Mouse (Mus musculus) neural tube, embryonic 11.5 days (tissue): ENCODE measurements around the gene Tmem9b. TPM values are rescaled to one million over a fixed set of nuclear protein-coding genes. Genes with fewer than 3 reads are reported as not detected.
A peak's percentile ranks its signal among the peaks of the same experiment; 100 is the strongest.

ENCODE experiments used
- ATAC-seq: fragments of 200-750 bp; cut with Nextera tagmentation; 2 replicates; pipeline ENCODE4 v1.8.0; 2017; ENCODE audit warnings: moderate number of reproducible peaks, mild to moderate bottlenecking, moderate TSS enrichment, moderate library complexity; ENCODE audit not compliant: insufficient read depth, low FRiP score, low TSS enrichment
- DNase-seq: peaks from one replicate; pipeline ENCODE4 v3.0.0-alpha.2; 2015; ENCODE audit warnings: low spot score
- H3K27ac ChIP-seq: fragments of 300-500 bp; sonication (generic); 2 replicates; pipeline ENCODE4 v1.5.1; 2014; ENCODE audit warnings: low read depth, mild to moderate bottlenecking, low read length
- H3K27me3 ChIP-seq: fragments of 300-500 bp; sonication (generic); 2 replicates; pipeline ENCODE4 v1.6.1; 2014; ENCODE audit warnings: mild to moderate bottlenecking, low read length, mixed read lengths; ENCODE audit not compliant: control insufficient read depth, insufficient read depth
- H3K36me3 ChIP-seq: fragments of 300-500 bp; sonication (generic); 2 replicates; pipeline ENCODE4 v1.6.1; 2014; ENCODE audit warnings: mild to moderate bottlenecking, low read length, moderate library complexity, mixed read lengths; ENCODE audit not compliant: control insufficient read depth, insufficient read depth
- H3K4me1 ChIP-seq: fragments of 300-500 bp; sonication (generic); 2 replicates; pipeline ENCODE4 v1.6.1; 2014; ENCODE audit warnings: low read length, mixed read lengths; ENCODE audit not compliant: control insufficient read depth, insufficient read depth
- H3K4me2 ChIP-seq: fragments of 300-500 bp; sonication (generic); 2 replicates; pipeline ENCODE4 v1.6.1; 2014; ENCODE audit warnings: low read depth, mild to moderate bottlenecking, moderate library complexity
- H3K4me3 ChIP-seq: fragments of 300-500 bp; sonication (generic); 2 replicates; pipeline ENCODE4 v1.5.1; 2014; ENCODE audit warnings: low read depth, low read length
- H3K9ac ChIP-seq: fragments of 300-500 bp; sonication (generic); 2 replicates; pipeline ENCODE4 v1.6.1; 2014; ENCODE audit warnings: mild to moderate bottlenecking, low read length
- H3K9me3 ChIP-seq: fragments of 300-500 bp; sonication (generic); 2 replicates; pipeline ENCODE4 v1.6.1; 2016; ENCODE audit warnings: low read length; ENCODE audit not compliant: control insufficient read depth
- WGBS: fragments of 180-500 bp; shearing (Covaris S2); extraction: QIAGEN DNeasy Blood & Tissue Kit; methylation state at CpG from one replicate; pipeline ENCODE4 v1.1.7; 2014; 5-methylcytosine and 5-hydroxymethylcytosine counted together
- polyA plus RNA-seq: library from polyadenylated mRNA; unstranded; fragments of >200 nt; fragmentation: Nextera tagmentation; extraction: Ambion mirVana; gene quantifications from 2 replicates; pipeline ENCODE4 v1.2.1, GENCODE M21; 2014

Tmem9b gene
- polyA plus RNA-seq, 1 experiment from 2014 or later = 62.5 TPM

DNA sequence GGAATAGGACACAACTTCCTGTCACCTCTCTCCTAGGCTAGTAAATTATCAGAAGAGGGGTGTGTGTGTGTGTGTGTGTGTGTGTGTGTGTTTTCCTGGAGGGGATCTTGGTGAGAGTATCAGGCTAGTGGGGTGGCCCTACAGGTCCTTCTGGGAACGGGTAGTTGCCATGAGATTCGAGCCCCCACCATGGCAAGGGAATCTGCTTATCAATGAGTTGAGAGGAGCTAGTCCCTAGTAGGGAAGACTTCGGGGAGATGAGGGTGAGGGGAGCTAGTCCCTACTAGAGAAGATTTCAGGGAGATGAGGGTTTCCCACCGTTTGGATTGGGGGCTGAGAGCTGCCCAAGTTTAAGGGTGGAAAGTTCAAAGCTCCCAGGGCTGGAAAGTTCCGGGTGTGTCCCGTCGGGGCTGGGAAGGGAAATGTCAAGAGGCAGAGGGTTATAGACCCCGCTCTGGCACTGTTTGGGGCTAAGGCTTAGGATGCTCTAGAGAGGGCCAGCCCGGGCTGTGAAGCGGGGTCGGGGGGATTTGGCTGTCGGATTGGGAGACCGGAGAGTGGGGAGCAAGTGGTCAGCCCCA, 1.2 kb downstream of the Tmem9b start:
- DNase-seq (peak; percentile 14), ATAC-seq (no peak; the same call in 1 of the 2 replicates)
- H3K9ac ChIP-seq = peak overlapping the region; percentile 92
- H3K4me3 ChIP-seq = peak overlapping the region; percentile 85
- H3K27me3 ChIP-seq = no peaks in the 10 kb centered on the region
- H3K27ac ChIP-seq = peak overlapping the region; percentile 60; the same call in 1 of the 2 replicates
- 4% methylated on average over 13 of the region's 13 CpGs for WGBS
- no peaks in the 10 kb centered on the region for H3K36me3 ChIP-seq
- H3K9me3 ChIP-seq = no peaks in the 10 kb centered on the region
- H3K4me2 ChIP-seq = peak overlapping the region; percentile 92
- H3K4me1 ChIP-seq = no peaks in the 10 kb centered on the region

DNA sequence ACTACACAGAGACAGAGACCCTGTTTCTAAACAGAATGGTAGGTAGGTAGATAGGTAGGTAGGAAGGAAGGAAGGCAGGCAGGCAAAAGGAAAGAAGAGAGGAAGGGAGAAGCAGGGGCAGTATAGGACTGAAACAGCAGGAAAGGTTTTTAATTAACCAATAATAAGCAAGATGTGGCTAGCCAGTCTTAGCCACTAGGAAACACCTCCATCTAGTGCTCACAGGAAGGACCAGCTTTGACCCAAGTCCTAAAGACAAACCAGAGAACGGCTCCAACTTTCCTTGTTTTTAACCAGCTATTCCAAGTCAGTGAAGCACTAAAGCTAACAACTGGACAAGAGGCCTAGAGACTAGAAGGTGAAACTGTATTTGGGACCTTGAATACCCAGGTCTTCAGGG, 4.9 kb downstream of the Tmem9b start:
- H3K9ac ChIP-seq = no peak overlapping the region
- no peaks in the 10 kb centered on the region for H3K27me3 ChIP-seq
- WGBS = 72% methylated on average over 1 of the region's 1 CpGs
- H3K4me2 ChIP-seq = no peak overlapping the region
- ATAC-seq = no peak
- DNase-seq = no peak
- H3K9me3 ChIP-seq = no peaks in the 10 kb centered on the region
- H3K4me3 ChIP-seq = no peak overlapping the region
- no peak overlapping the region for H3K27ac ChIP-seq
- no peaks in the 10 kb centered on the region for H3K4me1 ChIP-seq
- H3K36me3 ChIP-seq = peaks cover 3% of the 10 kb centered on the region

DNA sequence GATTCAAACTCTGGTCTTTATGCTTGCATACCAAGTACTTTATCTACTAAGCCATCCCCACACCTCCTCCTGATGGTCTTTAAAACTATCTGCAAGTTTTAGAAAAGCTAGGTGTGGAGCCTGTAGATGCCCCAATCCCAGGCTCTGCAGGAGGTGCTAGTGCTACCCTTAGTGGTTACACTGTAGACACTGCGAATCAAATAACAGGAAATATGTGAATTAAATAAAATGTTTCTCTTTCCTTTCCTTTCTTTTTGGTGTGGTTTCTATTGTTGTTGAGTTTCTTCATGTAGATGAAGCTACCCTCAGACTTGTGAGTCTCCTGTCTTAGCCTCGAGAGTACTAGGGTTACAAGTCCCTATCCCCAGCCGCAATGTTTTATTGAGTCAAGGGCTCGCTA, 11.0 kb downstream of the Tmem9b start:
- H3K4me1 ChIP-seq = no peaks in the 10 kb centered on the region
- H3K36me3 ChIP-seq = peaks cover 3% of the 10 kb centered on the region
- H3K9me3 ChIP-seq = no peaks in the 10 kb centered on the region
- DNase-seq (no peak), ATAC-seq (no peak)
- H3K27me3 ChIP-seq = no peaks in the 10 kb centered on the region
- no peak overlapping the region for H3K4me3 ChIP-seq
- 89% methylated on average over 4 of the region's 4 CpGs for WGBS
- H3K4me2 ChIP-seq = no peak overlapping the region
- H3K9ac ChIP-seq = no peak overlapping the region
- no peak overlapping the region for H3K27ac ChIP-seq

DNA sequence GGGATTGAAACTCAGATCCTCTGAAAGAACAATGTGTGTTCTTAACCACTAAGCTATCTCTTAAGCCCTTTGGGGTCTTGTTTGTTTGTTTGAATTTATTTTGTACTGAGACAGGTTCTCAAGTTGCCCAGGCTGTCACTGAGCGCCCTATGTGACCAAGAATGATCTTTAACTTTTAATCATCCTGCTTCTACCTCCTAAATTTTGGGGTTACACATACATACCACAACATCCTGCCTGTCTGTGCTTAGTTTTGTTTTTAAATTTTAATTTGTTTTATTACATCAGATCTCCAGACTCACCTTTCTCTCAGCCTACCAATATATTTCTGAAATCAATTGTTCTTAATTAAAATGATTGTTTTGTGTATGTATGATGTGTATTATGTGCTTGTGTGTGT, 11.6 kb downstream of the Tmem9b start:
- no peak overlapping the region for H3K4me2 ChIP-seq
- no peak overlapping the region for H3K4me3 ChIP-seq
- ATAC-seq (no peak), DNase-seq (no peak)
- H3K9ac ChIP-seq = no peak overlapping the region
- H3K36me3 ChIP-seq = peaks cover 3% of the 10 kb centered on the region
- H3K27me3 ChIP-seq = no peaks in the 10 kb centered on the region
- 90% methylated on average over 1 of the region's 1 CpGs for WGBS
- no peak overlapping the region for H3K27ac ChIP-seq
- H3K4me1 ChIP-seq = no peaks in the 10 kb centered on the region
- no peaks in the 10 kb centered on the region for H3K9me3 ChIP-seq

DNA sequence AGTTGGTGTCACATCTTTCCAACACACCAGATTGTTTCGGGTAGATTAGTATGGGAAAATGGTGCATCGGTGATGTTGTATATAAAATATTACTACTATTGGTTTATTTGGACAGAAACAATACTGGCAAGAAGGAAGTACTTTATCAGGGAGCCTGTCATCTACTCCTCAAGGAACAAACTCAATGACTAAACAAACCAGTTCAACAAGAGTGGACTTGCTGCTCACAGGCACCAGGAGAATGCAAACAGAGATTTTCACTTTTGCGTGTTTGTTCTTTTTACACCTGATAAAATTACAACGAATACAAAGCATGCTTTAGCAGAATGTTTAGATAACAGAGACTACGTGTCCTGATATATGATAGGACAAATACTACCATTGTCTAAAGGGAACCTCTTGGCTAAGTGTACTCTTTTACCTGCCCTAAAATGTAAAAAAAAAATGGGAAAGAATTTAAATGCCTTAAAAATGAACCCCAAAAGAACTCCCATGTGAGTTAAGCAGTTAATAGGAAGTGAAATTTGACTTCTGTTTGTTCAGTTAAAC, 12.8 kb downstream of the Tmem9b start:
- DNase-seq = no peak
- no peak overlapping the region for H3K4me2 ChIP-seq
- H3K4me1 ChIP-seq = no peaks in the 10 kb centered on the region
- no peaks in the 10 kb centered on the region for H3K9me3 ChIP-seq
- H3K4me3 ChIP-seq = no peak overlapping the region
- H3K9ac ChIP-seq = no peak overlapping the region
- no peaks in the 10 kb centered on the region for H3K27me3 ChIP-seq
- H3K27ac ChIP-seq = no peak overlapping the region
- H3K36me3 ChIP-seq = peaks cover 3% of the 10 kb centered on the region
- WGBS = 86% methylated on average over 5 of the region's 5 CpGs
- no peak for ATAC-seq

DNA sequence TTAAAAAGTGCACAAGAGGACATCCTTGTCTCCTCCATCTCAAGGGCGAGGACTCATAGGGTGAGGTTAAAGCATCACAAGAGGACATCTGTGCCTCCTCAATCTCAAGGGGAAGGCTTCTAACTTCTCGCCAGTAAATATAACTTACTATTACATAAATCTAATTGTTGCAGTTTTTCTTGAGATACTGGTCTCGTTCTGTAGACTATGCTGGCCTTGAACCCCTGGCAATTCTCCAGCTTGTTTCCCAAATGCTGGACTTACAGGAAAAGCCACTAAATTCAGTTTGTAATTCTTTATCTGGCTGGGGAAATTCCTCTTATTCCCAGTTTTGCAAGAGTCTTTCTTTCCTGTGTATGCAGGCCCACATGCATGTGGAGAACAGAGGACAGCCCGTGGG, 17.9 kb downstream of the Tmem9b start:
- H3K4me2 ChIP-seq = no peak overlapping the region
- WGBS = 93% methylated on average over 4 of the region's 4 CpGs
- H3K4me1 ChIP-seq = no peaks in the 10 kb centered on the region
- DNase-seq (no peak), ATAC-seq (no peak)
- no peaks in the 10 kb centered on the region for H3K9me3 ChIP-seq
- no peak overlapping the region for H3K27ac ChIP-seq
- no peaks in the 10 kb centered on the region for H3K36me3 ChIP-seq
- H3K27me3 ChIP-seq = no peaks in the 10 kb centered on the region
- H3K4me3 ChIP-seq = no peak overlapping the region
- no peak overlapping the region for H3K9ac ChIP-seq

DNA sequence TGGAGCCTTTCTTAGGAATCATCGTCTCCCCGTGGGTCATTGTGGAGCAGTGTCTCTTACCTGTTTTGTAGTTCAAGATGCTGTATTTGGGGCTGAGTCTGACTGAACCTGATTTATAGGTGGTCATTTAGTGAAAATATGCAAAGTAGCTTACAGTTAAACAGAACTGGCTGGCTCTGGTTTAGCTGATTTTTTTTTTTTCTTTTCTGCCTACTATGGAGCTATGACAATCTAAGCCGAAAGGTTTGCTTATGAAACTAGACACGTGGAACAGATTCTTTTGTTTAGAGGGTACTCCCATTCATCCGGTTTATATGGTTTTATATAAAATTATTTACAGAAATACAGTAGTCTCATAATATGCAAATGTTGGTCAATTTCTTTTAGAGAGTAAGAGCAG, 21.0 kb downstream of the Tmem9b start, which contains the start of gene Ascl3:
Ascl3 (minus strand) TSS at position 101 of the 400 bp plus-strand sequence.
- Histone ChIP-seq H3K4me2 (no peak within 1 kb of the TSS), H3K4me3 (no peak within 1 kb of the TSS), H3K36me3 (no peaks in the 10 kb centered on the region), H3K27ac (no peak within 1 kb of the TSS), H3K9ac (no peak within 1 kb of the TSS), H3K9me3 (no peaks in the 10 kb centered on the region), H3K4me1 (no peaks in the 10 kb centered on the region), H3K27me3 (no peaks in the 10 kb centered on the region)
- WGBS = 90% methylated on average over 5 of the region's 5 CpGs
- DNase-seq (no peak), ATAC-seq (no peak)

DNA sequence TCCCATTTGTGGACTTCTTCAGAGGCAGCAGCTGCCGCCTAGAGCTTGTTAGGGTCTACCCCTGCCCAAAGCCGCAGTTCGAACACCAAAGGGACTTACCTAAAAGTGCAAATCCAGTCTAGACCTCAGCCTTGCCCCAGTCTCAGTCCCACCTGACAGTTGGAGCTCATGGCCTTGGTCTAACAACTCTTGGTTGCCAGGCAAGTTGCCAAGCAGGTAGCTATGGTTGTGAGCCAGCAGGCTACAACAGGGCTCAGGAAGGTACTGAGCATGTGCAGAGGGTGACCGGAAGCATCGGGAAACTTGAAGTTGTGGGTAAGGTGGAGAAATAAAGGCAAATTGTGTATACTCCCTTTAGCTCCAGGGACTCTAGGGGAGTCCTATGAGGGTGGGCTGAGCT, 29.0 kb downstream of the Tmem9b start, which contains the start of gene BC051019:
BC051019 (minus strand) TSS at position 154 of the 400 bp plus-strand sequence.
- Histone ChIP-seq H3K4me2 (no peak within 1 kb of the TSS), H3K36me3 (no peaks in the 10 kb centered on the region), H3K27ac (no peak within 1 kb of the TSS), H3K9ac (no peak within 1 kb of the TSS), H3K9me3 (no peaks in the 10 kb centered on the region), H3K4me1 (no peaks in the 10 kb centered on the region), H3K4me3 (no peak within 1 kb of the TSS), H3K27me3 (no peaks in the 10 kb centered on the region)
- DNase-seq = no peak
- no peak for ATAC-seq
- WGBS = 95% methylated on average over 5 of the region's 5 CpGs

DNA sequence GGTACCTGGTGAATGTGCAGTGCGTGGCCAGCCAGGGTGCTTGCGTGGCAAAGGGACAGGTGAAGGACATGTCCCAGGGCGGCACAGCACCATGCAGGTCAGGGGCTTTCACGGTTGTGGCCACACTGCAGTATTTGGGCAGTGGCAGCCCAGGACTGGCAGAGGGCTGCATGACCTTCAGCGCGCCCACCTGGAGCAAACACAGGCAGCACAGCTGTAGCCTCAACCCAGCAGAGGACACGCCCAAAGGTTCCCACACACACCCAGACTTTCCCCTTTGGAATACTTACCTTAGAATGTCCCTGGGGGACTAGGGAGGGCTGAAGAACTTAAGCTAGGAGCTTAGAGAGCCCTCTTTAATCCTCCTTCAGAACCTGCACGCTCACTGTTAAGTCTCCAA, 29.6 kb downstream of the Tmem9b start:
- H3K36me3 ChIP-seq = no peaks in the 10 kb centered on the region
- H3K27ac ChIP-seq = no peak overlapping the region
- no peaks in the 10 kb centered on the region for H3K4me1 ChIP-seq
- no peak overlapping the region for H3K4me2 ChIP-seq
- no peaks in the 10 kb centered on the region for H3K27me3 ChIP-seq
- ATAC-seq = no peak
- H3K9me3 ChIP-seq = no peaks in the 10 kb centered on the region
- no peak overlapping the region for H3K9ac ChIP-seq
- no peak overlapping the region for H3K4me3 ChIP-seq
- DNase-seq = no peak
- WGBS = 90% methylated on average over 8 of the region's 8 CpGs
